Mouse (Mus musculus) kidney, adult 2 months (tissue): ENCODE measurements at regions not wholly inside any gene's neighbourhood (a gene's known extent, or its start where the extent isn't known, plus 50 kb on each side); places are given as distances from the start of the nearest gene placed in this dataset.

Source experiments
- DNase-seq: peaks from one replicate; pipeline ENCODE4 v3.0.0; 2021
- H3K27ac ChIP-seq: fragments of 200-500 bp; 2 replicates; pipeline ENCODE4 v1.5.1; 2012; ENCODE audit warnings: low read depth, low read length, control low read depth, inconsistent platforms; ENCODE audit not compliant: insufficient read depth
- H3K27me3 ChIP-seq: fragments of 200-500 bp; replicated peaks from 2 replicates; pipeline ENCODE4 v1.6.1; 2012; ENCODE audit warnings: mild to moderate bottlenecking, moderate library complexity, low read length, inconsistent platforms; ENCODE audit not compliant: control insufficient read depth, insufficient read depth
- H3K36me3 ChIP-seq: fragments of 200-500 bp; 2 replicates; pipeline ENCODE4 v1.6.1; 2012; ENCODE audit warnings: mild to moderate bottlenecking, moderate library complexity, low read length, inconsistent platforms; ENCODE audit not compliant: control insufficient read depth, insufficient read depth
- H3K4me1 ChIP-seq: fragments of 200-500 bp; 2 replicates; pipeline ENCODE4 v1.6.1; 2011; ENCODE audit warnings: low read length; ENCODE audit not compliant: control insufficient read depth, insufficient read depth
- H3K4me3 ChIP-seq: fragments of 200-500 bp; 2 replicates; pipeline ENCODE4 v1.5.1; 2011; ENCODE audit warnings: mild to moderate bottlenecking, low read depth, low read length, control low read depth; ENCODE audit not compliant: insufficient read depth
- CTCF ChIP-seq: fragments of 200-500 bp; conservative IDR thresholded peaks from 2 replicates; pipeline ENCODE4 v1.5.1; 2011; ENCODE audit warnings: low read depth, mild to moderate bottlenecking, control low read depth, low read length, moderate library complexity, mixed read lengths; ENCODE audit not compliant: insufficient read depth, insufficient read length
- POLR2A ChIP-seq: fragments of 200-500 bp; IDR thresholded peaks from one replicate; pipeline ENCODE4 v1.6.1; 2011; ENCODE audit warnings: low read depth, low read length, control low read depth
- WGBS: fragments of 180-500 bp; shearing (Covaris S2); methylation state at CpG from one replicate; pipeline ENCODE4 v1.1.7; 2018; 5-methylcytosine and 5-hydroxymethylcytosine counted together

DNA sequence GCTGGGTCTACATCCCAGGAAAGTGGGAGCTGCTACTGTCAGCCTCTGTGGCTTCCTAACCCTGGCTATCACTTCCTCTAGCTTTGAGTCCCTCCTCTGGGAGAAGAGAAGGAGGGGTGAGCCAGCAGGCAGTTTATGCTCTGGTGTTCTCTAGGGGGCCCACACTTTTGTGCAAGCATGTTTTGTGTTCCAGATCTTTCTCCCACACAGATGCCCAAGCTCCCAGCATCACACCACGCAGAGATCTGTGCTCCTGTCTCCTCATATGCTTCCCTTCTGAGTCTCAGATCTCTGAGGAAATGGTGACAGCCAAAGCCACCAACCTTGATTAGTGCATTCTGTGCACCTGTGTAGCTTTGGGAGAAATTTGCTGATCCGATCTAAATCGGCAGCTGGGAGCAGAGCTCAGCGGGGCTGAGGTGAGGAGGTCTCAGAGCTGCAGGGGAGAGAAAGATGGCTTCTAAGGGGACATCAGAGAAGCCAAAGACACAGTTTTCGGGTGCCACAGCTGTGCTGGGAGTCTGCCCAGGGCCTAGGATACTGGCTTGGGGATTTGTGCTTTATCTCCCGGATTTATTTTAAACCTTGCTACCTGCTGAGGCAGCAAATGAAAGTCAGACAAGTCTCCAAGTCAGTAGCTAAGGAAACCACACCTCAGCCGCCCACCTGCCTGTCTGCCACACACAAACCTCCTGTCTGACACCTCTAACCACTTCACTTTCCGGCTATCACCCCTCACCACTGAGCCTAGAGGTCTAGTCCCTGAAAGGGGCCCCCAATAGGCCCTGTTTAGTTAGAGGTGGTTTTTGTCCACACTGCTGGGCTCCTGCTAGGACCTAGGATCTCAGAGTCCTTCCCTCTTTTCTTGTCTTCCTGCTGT, 185.4 kb upstream of the Tle3 start:
- no peak for DNase-seq
- Histone ChIP-seq H3K36me3 (no peaks in the 10 kb centered on the region), H3K4me3 (no peak overlapping the region), H3K27me3 (no peaks in the 10 kb centered on the region), H3K4me1 (no peaks in the 10 kb centered on the region), H3K27ac (no peak overlapping the region)
- WGBS: 83% methylated on average over 8 of the region's 8 CpGs
- TF ChIP-seq POLR2A (no peak), CTCF (no peak)

DNA sequence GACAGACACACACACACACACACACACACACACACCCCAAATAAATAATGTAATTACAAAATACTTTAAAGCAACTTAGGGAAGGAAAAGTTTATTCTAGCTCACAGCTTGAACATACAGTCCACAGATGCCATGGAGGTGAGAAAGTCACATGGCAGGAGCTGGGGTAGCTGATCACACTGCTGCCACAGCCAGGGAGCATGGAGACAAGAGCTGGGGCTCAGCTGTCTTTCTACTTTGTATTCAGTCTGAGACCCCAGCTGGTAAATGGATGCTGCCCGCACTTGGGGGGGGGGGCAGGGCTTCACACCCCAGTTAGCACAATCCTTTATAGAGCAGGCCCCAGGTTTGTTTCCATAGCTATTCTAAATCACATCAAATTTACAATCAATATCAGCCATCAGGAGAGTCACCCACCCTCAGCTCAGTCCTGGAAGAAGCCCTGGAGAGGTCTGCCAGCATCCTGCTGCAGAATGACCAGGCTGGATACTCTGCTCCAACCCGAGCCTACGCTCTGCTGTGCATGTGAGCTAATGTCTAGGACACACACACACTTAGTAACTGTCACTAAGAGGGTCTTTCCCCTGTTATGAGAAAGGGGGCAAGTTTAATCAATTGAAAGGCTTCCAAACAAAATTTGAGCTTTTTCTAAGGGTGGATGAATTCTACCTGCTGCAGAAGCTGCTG, 184.3 kb upstream of the Tle3 start:
- no peaks in the 10 kb centered on the region for H3K27me3 ChIP-seq
- 82% methylated on average over 3 of the region's 3 CpGs for WGBS
- TF ChIP-seq CTCF (no peak), POLR2A (no peak)
- no peak overlapping the region for H3K27ac ChIP-seq
- DNase-seq: no peak
- no peak overlapping the region for H3K4me3 ChIP-seq
- no peaks in the 10 kb centered on the region for H3K36me3 ChIP-seq
- H3K4me1 ChIP-seq: no peaks in the 10 kb centered on the region

DNA sequence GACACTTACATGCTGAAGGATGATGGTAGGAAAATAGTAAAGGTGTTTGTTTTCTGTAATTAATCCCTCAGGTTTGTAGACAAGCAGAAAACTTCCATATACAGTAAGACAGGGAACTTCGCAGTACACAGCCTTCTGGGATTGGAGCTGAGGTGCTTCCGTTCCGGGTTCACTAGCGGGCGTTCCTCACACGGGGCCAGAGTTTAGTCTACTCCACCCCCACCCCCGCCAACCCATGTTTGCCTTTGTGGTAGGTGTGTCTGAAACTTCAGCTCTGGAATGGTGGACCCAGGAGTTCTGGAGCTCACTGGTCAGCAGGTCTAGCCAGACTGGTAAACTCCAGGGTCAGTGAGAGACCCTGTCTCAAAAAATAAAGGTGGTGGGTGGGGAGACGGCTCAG, 182.9 kb upstream of the Tle3 start:
- WGBS: 91% methylated on average over 8 of the region's 8 CpGs
- no peak overlapping the region for H3K27ac ChIP-seq
- no peak for TF ChIP-seq POLR2A
- TF ChIP-seq CTCF: no peak
- no peak for DNase-seq
- H3K27me3 ChIP-seq: no peaks in the 10 kb centered on the region
- no peaks in the 10 kb centered on the region for H3K4me1 ChIP-seq
- no peak overlapping the region for H3K4me3 ChIP-seq
- H3K36me3 ChIP-seq: no peaks in the 10 kb centered on the region

DNA sequence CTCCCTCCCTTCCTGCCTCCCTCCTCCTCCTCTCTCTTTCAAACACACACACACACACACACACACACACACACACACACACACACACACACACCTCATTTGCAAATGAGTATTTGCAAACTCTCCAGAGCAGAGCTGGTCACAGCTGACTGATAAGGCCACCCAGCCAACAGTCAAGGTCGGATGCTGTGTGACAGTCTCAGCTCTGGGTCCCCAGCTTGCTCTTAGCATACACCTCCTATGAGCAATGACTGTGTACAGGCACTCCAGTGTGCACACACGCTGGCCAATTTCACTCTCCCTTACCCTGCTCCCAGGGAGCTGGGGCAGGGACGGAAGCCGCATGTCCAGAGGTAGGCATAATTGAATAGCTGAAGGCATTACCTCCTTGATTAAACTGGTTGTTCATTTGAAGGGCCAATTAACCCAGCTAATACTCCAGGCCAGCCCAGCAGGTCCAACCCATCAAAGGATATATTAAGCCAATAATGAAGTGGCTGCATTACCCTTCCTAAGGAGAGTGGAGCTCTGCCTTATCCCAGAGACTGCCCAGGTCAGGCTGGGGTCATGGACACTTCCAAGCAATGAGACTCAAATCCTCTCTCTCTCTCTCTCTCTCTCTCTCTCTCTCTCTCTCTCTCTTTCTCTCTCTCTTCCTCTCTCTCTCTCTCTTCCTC, 173.0 kb upstream of the Tle3 start:
- H3K27ac ChIP-seq: no peak overlapping the region
- DNase-seq: no peak
- WGBS: 63% methylated on average over 4 of the region's 4 CpGs
- H3K36me3 ChIP-seq: no peaks in the 10 kb centered on the region
- no peaks in the 10 kb centered on the region for H3K27me3 ChIP-seq
- TF ChIP-seq CTCF: no peak
- no peak for TF ChIP-seq POLR2A
- H3K4me3 ChIP-seq: no peak overlapping the region
- H3K4me1 ChIP-seq: no peaks in the 10 kb centered on the region

DNA sequence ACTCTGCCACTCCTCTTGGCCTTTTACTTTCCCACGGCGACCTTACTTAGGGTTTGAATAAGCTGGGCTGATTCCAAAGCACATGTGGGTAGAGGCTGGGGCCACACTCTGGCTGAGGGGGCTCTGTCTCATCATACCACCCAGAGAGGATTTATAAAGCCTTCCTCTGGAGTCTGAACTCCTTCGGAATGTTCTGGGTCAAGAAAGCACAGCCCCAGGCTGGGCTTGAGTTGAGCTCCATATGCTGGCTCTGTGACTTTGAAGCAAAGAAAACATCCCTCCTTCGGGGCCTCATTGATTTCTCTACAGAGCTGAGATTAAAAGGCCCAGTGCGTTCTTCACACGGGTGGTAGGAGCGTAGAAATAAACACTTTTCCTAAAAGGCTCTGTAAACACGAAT, 172.3 kb upstream of the Tle3 start:
- no peaks in the 10 kb centered on the region for H3K27me3 ChIP-seq
- 62% methylated on average over 8 of the region's 8 CpGs for WGBS
- H3K27ac ChIP-seq: no peak overlapping the region
- no peaks in the 10 kb centered on the region for H3K4me1 ChIP-seq
- no peaks in the 10 kb centered on the region for H3K36me3 ChIP-seq
- no peak for TF ChIP-seq POLR2A
- no peak for TF ChIP-seq CTCF
- no peak overlapping the region for H3K4me3 ChIP-seq
- no peak for DNase-seq

DNA sequence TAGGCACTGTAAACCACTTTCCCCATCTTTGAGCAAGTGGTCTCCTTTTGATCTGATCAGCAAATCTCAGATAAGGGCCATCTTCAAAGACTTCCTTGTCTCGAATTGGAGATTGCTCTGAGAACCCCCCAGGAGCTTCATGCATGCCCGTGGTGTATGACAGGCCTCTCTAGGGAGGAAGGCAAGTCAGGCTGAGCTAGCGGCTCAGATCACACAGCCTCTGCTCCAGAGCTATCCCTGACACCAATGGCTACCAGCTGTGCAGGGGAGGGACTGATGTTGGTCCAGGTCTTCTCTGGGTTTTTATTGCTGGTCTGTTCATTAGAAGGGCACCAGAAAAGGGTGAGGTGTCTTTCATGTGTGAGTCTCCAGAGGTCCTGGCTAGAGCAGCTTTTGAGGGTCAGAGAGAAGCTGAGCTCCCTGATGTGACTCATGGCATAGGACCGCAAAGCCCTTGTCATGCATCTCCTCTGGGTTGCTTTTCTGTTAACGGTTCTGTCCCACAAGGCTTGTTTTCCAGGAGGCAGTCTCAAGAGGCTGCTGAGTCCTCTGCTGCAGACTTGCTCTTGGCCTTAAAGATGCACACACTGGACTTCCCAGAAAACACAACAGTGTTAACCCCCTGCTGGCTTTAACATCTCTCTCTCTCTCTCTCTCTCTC, 171.7 kb upstream of the Tle3 start:
- DNase-seq: no peak
- Histone ChIP-seq H3K27me3 (no peaks in the 10 kb centered on the region), H3K27ac (no peak overlapping the region), H3K4me1 (no peaks in the 10 kb centered on the region), H3K36me3 (no peaks in the 10 kb centered on the region), H3K4me3 (no peak overlapping the region)
- TF ChIP-seq CTCF (no peak), POLR2A (no peak)
- 57% methylated on average over 5 of the region's 5 CpGs for WGBS
